Mouse (Mus musculus) CH12.LX (cell line): ENCODE results near the gene Foxl2. TPM values are rescaled to one million over a fixed set of nuclear protein-coding genes. Genes with fewer than 3 reads are reported as not detected.

Experiments
- DNase-seq: peaks from one replicate; pipeline ENCODE4 v3.0.0-alpha.2; 2013; ENCODE audit errors: extremely low read depth
- H3K27ac ChIP-seq: 2 replicates; pipeline ENCODE4 v1.5.1; 2012; ENCODE audit warnings: low read depth, mild to moderate bottlenecking, control low read depth, moderate library complexity; ENCODE audit not compliant: insufficient read depth
- H3K27me3 ChIP-seq: replicated peaks from 2 replicates; pipeline ENCODE3; 2012; ENCODE audit warnings: inconsistent platforms
- H3K36me3 ChIP-seq, 2 experiments: replicated peaks in 1 of 2; 2 replicates each; pipeline versions ENCODE3 to v1.6.1; 2012; ENCODE audit warnings: inconsistent platforms in 1 of 2, low read length in 1 of 2, mild to moderate bottlenecking in 1 of 2, mixed read lengths in 1 of 2, moderate library complexity in 1 of 2; ENCODE audit not compliant: control insufficient read depth in 1 of 2, insufficient read depth in 1 of 2
- H3K4me1 ChIP-seq, 2 experiments: 2 replicates each; pipeline ENCODE4 v1.6.1; 2012; ENCODE audit warnings: inconsistent platforms in 1 of 2, moderate library complexity in 1 of 2; ENCODE audit not compliant: insufficient read depth in 2 of 2, control insufficient read depth in 1 of 2
- H3K4me2 ChIP-seq: 2 replicates; pipeline ENCODE4 v1.6.1; 2012; ENCODE audit warnings: low read depth, mild to moderate bottlenecking, control low read depth; ENCODE audit not compliant: poor library complexity, insufficient read depth, severe bottlenecking
- H3K4me3 ChIP-seq, 3 experiments: fragments of 150-350 bp in 1 of 3; sonication (generic) in 1 of 3; replicated peaks in 1 of 3; 2 replicates each; pipeline versions ENCODE3 to v1.5.1; 2011 to 2012; ENCODE audit warnings: low read depth in 2 of 3, low read length in 2 of 3, mild to moderate bottlenecking in 2 of 3, moderate library complexity in 2 of 3, control low read depth in 1 of 3, improper control_type of control experiment in 1 of 3, inconsistent platforms in 1 of 3, mixed read lengths in 1 of 3; ENCODE audit not compliant: poor library complexity in 1 of 3
- H3K79me2 ChIP-seq: replicated peaks from 2 replicates; pipeline ENCODE4 v1.6.1; 2012; ENCODE audit warnings: mild to moderate bottlenecking, moderate library complexity; ENCODE audit not compliant: control insufficient read depth, poor library complexity, insufficient read depth, severe bottlenecking; ENCODE audit errors: extremely low read depth
- H3K9ac ChIP-seq: 2 replicates; pipeline ENCODE4 v1.6.1; 2012; ENCODE audit warnings: low read depth, mild to moderate bottlenecking, control low read depth, moderate library complexity; ENCODE audit not compliant: insufficient read depth
- H3K9me3 ChIP-seq: replicated peaks from 2 replicates; pipeline ENCODE3; 2012; ENCODE audit warnings: low read length, inconsistent platforms, mixed read lengths
- BHLHE40 ChIP-seq: IDR thresholded peaks from 2 replicates; pipeline ENCODE4 v1.6.1; 2011; ENCODE audit warnings: mild to moderate bottlenecking, low read depth, low read length, improper control_type of control experiment
- CHD1 ChIP-seq: IDR thresholded peaks from 2 replicates; pipeline ENCODE4 v1.6.1; 2012; ENCODE audit warnings: low read depth, low read length, improper control_type of control experiment, inconsistent platforms
- CHD2 ChIP-seq: IDR thresholded peaks from 2 replicates; pipeline ENCODE4 v1.6.1; 2011; ENCODE audit warnings: low read length, improper control_type of control experiment
- CTCF ChIP-seq, 2 experiments: IDR thresholded peaks in 1 of 2; conservative IDR thresholded peaks in 1 of 2; 2 replicates each; pipeline ENCODE4 v1.5.1; 2011 to 2012; ENCODE audit warnings: low read depth in 2 of 2, low read length in 2 of 2, improper control_type of control experiment in 1 of 2, inconsistent platforms in 1 of 2, mild to moderate bottlenecking in 1 of 2, moderate library complexity in 1 of 2
- E2F4 ChIP-seq: IDR thresholded peaks from 2 replicates; pipeline ENCODE4 v1.6.1; 2011; ENCODE audit warnings: low read depth, low read length, improper control_type of control experiment; ENCODE audit not compliant: insufficient replicate concordance
- ELF1 ChIP-seq: IDR thresholded peaks from 2 replicates; pipeline ENCODE4 v1.6.1; 2014; ENCODE audit warnings: low read depth, mild to moderate bottlenecking, inconsistent platforms, low read length, improper control_type of control experiment
- ETS1 ChIP-seq: conservative IDR thresholded peaks from 2 replicates; pipeline ENCODE4 v1.6.1; 2012; ENCODE audit warnings: low read depth, mild to moderate bottlenecking, inconsistent platforms, low read length, improper control_type of control experiment, moderate library complexity
- HCFC1 ChIP-seq: IDR thresholded peaks from 2 replicates; pipeline ENCODE4 v1.6.1; 2012; ENCODE audit warnings: low read depth, mild to moderate bottlenecking, inconsistent platforms, low read length, improper control_type of control experiment
- KAT2A ChIP-seq: IDR thresholded peaks from 2 replicates; pipeline ENCODE4 v1.6.1; 2012; ENCODE audit warnings: low read length, improper control_type of control experiment, inconsistent platforms; ENCODE audit not compliant: insufficient replicate concordance
- MAFK ChIP-seq: IDR thresholded peaks from 2 replicates; pipeline ENCODE4 v1.6.1; 2011; ENCODE audit warnings: low read length, improper control_type of control experiment; ENCODE audit not compliant: insufficient replicate concordance
- MAX ChIP-seq: IDR thresholded peaks from 2 replicates; pipeline ENCODE4 v1.6.1; 2011; ENCODE audit warnings: low read length, improper control_type of control experiment
- MAZ ChIP-seq: IDR thresholded peaks from 2 replicates; pipeline ENCODE4 v1.6.1; 2012; ENCODE audit warnings: low read depth, mild to moderate bottlenecking, inconsistent platforms, low read length, improper control_type of control experiment, moderate library complexity
- MEF2A ChIP-seq: IDR thresholded peaks from 2 replicates; pipeline ENCODE4 v1.6.1; 2014; ENCODE audit warnings: low read depth, mild to moderate bottlenecking, inconsistent platforms, low read length, improper control_type of control experiment, borderline replicate concordance
- MXI1 ChIP-seq: IDR thresholded peaks from 2 replicates; pipeline ENCODE4 v1.6.1; 2011; ENCODE audit warnings: mild to moderate bottlenecking, low read depth, low read length, improper control_type of control experiment
- MYC ChIP-seq: IDR thresholded peaks from 2 replicates; pipeline ENCODE4 v1.6.1; 2011; ENCODE audit warnings: low read depth, mild to moderate bottlenecking, improper control_type of control experiment, low read length
- NELFE ChIP-seq: IDR thresholded peaks from 2 replicates; pipeline ENCODE4 v1.6.1; 2011; ENCODE audit warnings: low read depth, low read length, improper control_type of control experiment
- NRF1 ChIP-seq: IDR thresholded peaks from 2 replicates; pipeline ENCODE4 v1.6.1; 2014; ENCODE audit warnings: low read depth, mild to moderate bottlenecking, inconsistent platforms, low read length, improper control_type of control experiment, moderate library complexity
- PAX5 ChIP-seq: IDR thresholded peaks from 2 replicates; pipeline ENCODE4 v1.6.1; 2012; ENCODE audit warnings: low read length, inconsistent platforms, mixed read lengths
- POLR2A ChIP-seq: IDR thresholded peaks from 2 replicates; pipeline ENCODE4 v1.6.1; 2011; ENCODE audit warnings: low read depth, mild to moderate bottlenecking, improper control_type of control experiment, low read length
- POLR2AphosphoS2 ChIP-seq: IDR thresholded peaks from 2 replicates; pipeline ENCODE4 v1.6.1; 2011; ENCODE audit warnings: low read depth, low read length, improper control_type of control experiment
- RAD21 ChIP-seq: IDR thresholded peaks from 2 replicates; pipeline ENCODE4 v1.6.1; 2011; ENCODE audit warnings: low read depth, mild to moderate bottlenecking, low read length, improper control_type of control experiment, moderate library complexity
- RCOR1 ChIP-seq: conservative IDR thresholded peaks from 2 replicates; pipeline ENCODE4 v1.6.1; 2012; ENCODE audit warnings: low read depth, mild to moderate bottlenecking, inconsistent platforms, low read length, improper control_type of control experiment
- SIN3A ChIP-seq: IDR thresholded peaks from 2 replicates; pipeline ENCODE4 v1.6.1; 2012; ENCODE audit warnings: low read length, improper control_type of control experiment, inconsistent platforms
- SMC3 ChIP-seq: IDR thresholded peaks from 2 replicates; pipeline ENCODE4 v1.6.1; 2011; ENCODE audit warnings: low read depth, low read length, improper control_type of control experiment
- TBP ChIP-seq: conservative IDR thresholded peaks from 2 replicates; pipeline ENCODE4 v1.6.1; 2011; ENCODE audit warnings: low read depth, low read length, improper control_type of control experiment
- TCF12 ChIP-seq: IDR thresholded peaks from 2 replicates; pipeline ENCODE4 v1.6.1; 2014; ENCODE audit warnings: low read depth, mild to moderate bottlenecking, inconsistent platforms, low read length, improper control_type of control experiment
- USF1 ChIP-seq: IDR thresholded peaks from 2 replicates; pipeline ENCODE4 v1.6.1; 2014; ENCODE audit warnings: low read depth, mild to moderate bottlenecking, inconsistent platforms, low read length, improper control_type of control experiment
- USF2 ChIP-seq: conservative IDR thresholded peaks from 2 replicates; pipeline ENCODE4 v1.6.1; 2011; ENCODE audit warnings: low read depth, low read length, improper control_type of control experiment
- ZC3H11A ChIP-seq: IDR thresholded peaks from 2 replicates; pipeline ENCODE4 v1.6.1; 2012; ENCODE audit warnings: low read depth, mild to moderate bottlenecking, inconsistent platforms, low read length, improper control_type of control experiment
- ZKSCAN1 ChIP-seq: IDR thresholded peaks from 2 replicates; pipeline ENCODE4 v1.6.1; 2012; ENCODE audit warnings: low read depth, inconsistent platforms, low read length, improper control_type of control experiment, borderline replicate concordance
- ZMIZ1 ChIP-seq: IDR thresholded peaks from 2 replicates; pipeline ENCODE4 v1.6.1; 2012; ENCODE audit warnings: low read depth, mild to moderate bottlenecking, inconsistent platforms, low read length, improper control_type of control experiment
- ZNF384 ChIP-seq: IDR thresholded peaks from 2 replicates; pipeline ENCODE4 v1.6.1; 2012; ENCODE audit warnings: low read depth, low read length, improper control_type of control experiment, inconsistent platforms
- dilution Hi-C: fragments of 300-500 bp; cut with MboI; formaldehyde crosslinking; loops from 2 replicates; pipeline ENCODE4 v1.14.3; 2020; ENCODE audit warnings: low sequenced_read_pairs; ENCODE audit not compliant: extremely low pct_unique_long_range_greater_than_20kb, extremely low pct_ligation_motif_present
- in situ Hi-C: fragments of 300-500 bp; cut with MboI; formaldehyde crosslinking; loops from 3 replicates; pipeline ENCODE4 v1.14.3; 2019; ENCODE audit warnings: low sequenced_read_pairs, low pct_ligation_motif_present, low pct_unique_long_range_greater_than_20kb, mixed read lengths
- polyA plus RNA-seq: library from polyadenylated mRNA; unstranded; fragments of >175 nt; gene quantifications from 2 replicates; pipeline ENCODE4 v1.2.1, GENCODE M21; 2012; ENCODE audit warnings: low read depth; ENCODE audit not compliant: insufficient read length
- total RNA-seq, 2 experiments: library from RNA; depleted of rRNA; stranded (reverse); fragments of 300-350 nt in 1 of 2; fragments of >200 nt in 1 of 2; gene quantifications; 2 replicates each; pipeline ENCODE4 v1.2.3; 2012 to 2014

Gene Foxl2
- total and polyA plus RNA-seq, 3 experiments: not detected

GRCm38 (mm10) chr9:98979431-98980416 is 24.6 kb downstream of the Foxl2 start (continued):
- TF ChIP-seq MAFK (no peak; the same call in 1 of the 2 replicates), MYC (0 out of 2 replicates have a peak, but pooled peaks have one; percentile 47), HCFC1 (peak; percentile 49), POLR2A (peak; percentile 39; the same call in 1 of the 2 replicates), ETS1 (no peak), USF1 (no peak), SMC3 (peak; percentile 77), ZC3H11A (no peak), KAT2A (no peak), MEF2A (peak; percentile 63), CHD1 (no peak), MAX (peak; percentile 58; the same call in 1 of the 2 replicates)

- Histone ChIP-seq H3K27me3 (peaks cover 5% of the 10 kb centered on the region), H3K4me1 (peaks cover 4 to 36% of the 10 kb centered on the region in 2 experiments; a peak in 3 of 4 replicates), H3K9me3 (no peaks in the 10 kb centered on the region), H3K36me3 (peaks cover 0 to 2% of the 10 kb centered on the region in 2 experiments), H3K27ac (no peak within 1 kb of the TSS), H3K79me2 (peaks cover 18% of the 10 kb centered on the region), H3K9ac (peak within 1 kb of the TSS; percentile 76), H3K4me2 (peak within 1 kb of the TSS; percentile 92), H3K4me3 (peak within 1 kb of the TSS; percentile 82 to 97 (median 86))
- dilution Hi-C loops: no loop called here
- DNase-seq: peak; percentile 99
- in situ Hi-C loops: no loop called here
- no peak for TF ChIP-seq RCOR1
- 0 out of 2 replicates have a peak, but pooled peaks have one; percentile 33 for TF ChIP-seq MEF2A
- no peak for TF ChIP-seq RAD21
- TF ChIP-seq CHD2: no peak
- no peak for TF ChIP-seq POLR2AphosphoS2
- TF ChIP-seq ZKSCAN1: no peak
- peak; percentile 83 for TF ChIP-seq POLR2A
- TF ChIP-seq KAT2A: 0 out of 2 replicates have a peak, but pooled peaks have one; percentile 20
- TF ChIP-seq CHD1: no peak
- TF ChIP-seq ETS1: no peak
- no peak for TF ChIP-seq PAX5
- TF ChIP-seq NELFE: peak; percentile 81
- no peak for TF ChIP-seq USF2
- peak; percentile 80 for TF ChIP-seq ZMIZ1
- TF ChIP-seq BHLHE40: no peak
- peak; percentile 88 for TF ChIP-seq MXI1
- TF ChIP-seq NRF1: peak; percentile 95
- TF ChIP-seq TBP: peak; percentile 74; the same call in 1 of the 2 replicates
- peak; percentile 91 for TF ChIP-seq ELF1
- peak; percentile 75; the same call in 1 of the 2 replicates for TF ChIP-seq E2F4
- TF ChIP-seq HCFC1: peak; percentile 53; the same call in 1 of the 2 replicates
- no peak for TF ChIP-seq ZNF384
- peak; percentile 64 for TF ChIP-seq MAX
- 0 out of 2 replicates have a peak, but pooled peaks have one; percentile 32 for TF ChIP-seq MAZ
- no peak for TF ChIP-seq SMC3
- TF ChIP-seq TCF12: peak; percentile 85
- 0 out of 4 replicates have a peak, but pooled peaks of 1 of the 2 experiments have one; percentile 12 for TF ChIP-seq CTCF (conservative IDR thresholded peaks at IDR 0.05 in 1 of 2, IDR thresholded peaks at IDR 0.05 in 1 of 2; ENCODE audit: low read depth in 2 of 2, low read length in 2 of 2)
- TF ChIP-seq SIN3A: peak; percentile 81
Measured at GRCm38 (mm10) chr9:98985800-98986475, 30.9 kb downstream of the Foxl2 start, which contains the start of gene Faim. TSS of gene Faim (plus strand) at chr9:98986373.
